Mouse (Mus musculus) lung, adult 2 months (tissue): ENCODE results near the gene Sap18.

Experiments used
- CTCF ChIP-seq: fragments of 200-500 bp; IDR thresholded peaks from 2 replicates; pipeline ENCODE4 v1.5.1; 2011; ENCODE audit warnings: mild to moderate bottlenecking, low read length, control low read depth; ENCODE audit not compliant: insufficient read depth
- POLR2A ChIP-seq: fragments of 200-500 bp; IDR thresholded peaks from 2 replicates; pipeline ENCODE4 v1.6.1; 2011; ENCODE audit warnings: low read depth, mild to moderate bottlenecking, control low read depth, low read length, borderline replicate concordance; ENCODE audit errors: extremely low read depth

DNA sequence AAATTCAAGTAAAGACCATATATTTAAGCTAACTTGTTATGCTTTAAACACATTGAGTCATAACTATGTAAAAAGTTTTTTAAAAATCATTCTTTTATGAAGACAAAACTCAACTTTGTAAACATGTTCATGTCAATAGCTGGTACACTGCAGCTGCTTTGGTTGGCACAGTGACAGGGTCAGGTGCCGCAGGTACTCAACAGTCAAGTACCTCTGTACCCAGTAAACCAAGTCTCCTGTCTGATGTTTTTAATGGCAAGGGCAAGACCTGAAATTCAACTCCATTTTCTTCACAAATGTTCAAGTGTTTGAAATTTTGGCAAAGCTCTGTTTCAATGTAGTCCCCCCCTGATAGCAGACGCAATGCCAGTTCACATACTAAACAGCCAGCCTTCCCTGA is 35.5 kb downstream of the Sap18 start:
- TF ChIP-seq CTCF (no peak), POLR2A (no peak)
